Mouse (Mus musculus): Measurements from ENCODE around the gene Nr3c2. TPM values are rescaled to one million over a fixed set of nuclear protein-coding genes. Genes with fewer than 3 reads are reported as not detected.

Nr3c2 gene
- 5.0 and 6.0 TPM in 2 replicates for polyA plus RNA-seq (2015; fragmentation: Nextera tagmentation; extraction: Ambion mirVana)

GRCm38 (mm10) chr8:76899411-76900154 lies at the start of gene Nr3c2:
Nr3c2 (plus strand) TSS chr8:76899442.
- under 1% methylated on average over 33 of the region's 47 CpGs for WGBS
- peak within 1 kb of the TSS; percentile 42 for H3K9ac ChIP-seq
- no peak for ATAC-seq (ENCODE audit: insufficient number of reproducible peaks, low FRiP score, low TSS enrichment, low read depth)
- H3K9me3 ChIP-seq: no peaks in the 10 kb centered on the region
- peaks cover 44% of the 10 kb centered on the region for H3K27me3 ChIP-seq
- peak within 1 kb of the TSS; percentile 67 for H3K4me3 ChIP-seq
- H3K36me3 ChIP-seq: no peaks in the 10 kb centered on the region
- H3K27ac ChIP-seq: no peak within 1 kb of the TSS
- H3K4me1 ChIP-seq: peaks cover 33% of the 10 kb centered on the region
- peak within 1 kb of the TSS; percentile 99 for H3K4me2 ChIP-seq

- ATAC-seq (ENCODE audit: insufficient number of reproducible peaks, low FRiP score, low TSS enrichment, low read depth): no peak
Measured at GRCm38 (mm10) chr8:76858534-76858933, 40.7 kb upstream of the Nr3c2 start.

GRCm38 (mm10) chr8:76859709-76860108 lies 39.5 kb upstream of the Nr3c2 start:
- Histone ChIP-seq H3K9ac (no peak overlapping the region), H3K4me3 (no peak overlapping the region), H3K4me2 (no peak overlapping the region), H3K27me3 (no peaks in the 10 kb centered on the region), H3K4me1 (no peaks in the 10 kb centered on the region), H3K36me3 (no peaks in the 10 kb centered on the region), H3K27ac (no peak overlapping the region), H3K9me3 (no peaks in the 10 kb centered on the region)
- ATAC-seq (ENCODE audit: insufficient number of reproducible peaks, low FRiP score, low TSS enrichment, low read depth): no peak

More at GRCm38 (mm10) chr8:76858534-76858933, 40.7 kb upstream of the Nr3c2 start:
- WGBS: 74% methylated on average over 2 of the region's 2 CpGs
- Histone ChIP-seq H3K4me1 (no peaks in the 10 kb centered on the region), H3K9ac (no peak overlapping the region), H3K36me3 (no peaks in the 10 kb centered on the region), H3K4me2 (no peak overlapping the region), H3K27me3 (no peaks in the 10 kb centered on the region), H3K4me3 (no peak overlapping the region), H3K9me3 (no peaks in the 10 kb centered on the region), H3K27ac (no peak overlapping the region)

GRCm38 (mm10) chr8:76863066-76863465 lies 36.2 kb upstream of the Nr3c2 start:
- Histone ChIP-seq H3K36me3 (no peaks in the 10 kb centered on the region), H3K27me3 (no peaks in the 10 kb centered on the region), H3K9ac (no peak overlapping the region), H3K4me1 (no peaks in the 10 kb centered on the region), H3K27ac (no peak overlapping the region), H3K4me2 (no peak overlapping the region), H3K4me3 (no peak overlapping the region), H3K9me3 (no peaks in the 10 kb centered on the region)
- no peak for ATAC-seq (ENCODE audit: insufficient number of reproducible peaks, low FRiP score, low TSS enrichment, low read depth)
- 87% methylated on average over 1 of the region's 1 CpGs for WGBS

GRCm38 (mm10) chr8:76876809-76877208 lies 22.4 kb upstream of the Nr3c2 start:
- Histone ChIP-seq H3K27ac (no peak overlapping the region), H3K9me3 (no peaks in the 10 kb centered on the region), H3K9ac (no peak overlapping the region), H3K27me3 (no peaks in the 10 kb centered on the region), H3K4me1 (no peaks in the 10 kb centered on the region), H3K36me3 (no peaks in the 10 kb centered on the region), H3K4me3 (no peak overlapping the region), H3K4me2 (no peak overlapping the region)
- no peak for ATAC-seq (ENCODE audit: insufficient number of reproducible peaks, low FRiP score, low TSS enrichment, low read depth)
- 93% methylated on average over 2 of the region's 2 CpGs for WGBS

- no peaks in the 10 kb centered on the region for H3K36me3 ChIP-seq
- no peaks in the 10 kb centered on the region for H3K9me3 ChIP-seq
- no peak overlapping the region for H3K9ac ChIP-seq
- peaks cover 30% of the 10 kb centered on the region for H3K27me3 ChIP-seq
- WGBS: 1% methylated on average over 2 of the region's 2 CpGs
- no peak for ATAC-seq (ENCODE audit: insufficient number of reproducible peaks, low FRiP score, low TSS enrichment, low read depth)
- H3K4me3 ChIP-seq: no peak overlapping the region
- no peak overlapping the region for H3K4me2 ChIP-seq
- H3K4me1 ChIP-seq: peaks cover 28% of the 10 kb centered on the region
- H3K27ac ChIP-seq: no peak overlapping the region
Measured at GRCm38 (mm10) chr8:76897050-76897449, 2.2 kb upstream of the Nr3c2 start.

- H3K27ac ChIP-seq: no peak overlapping the region
- H3K36me3 ChIP-seq: no peaks in the 10 kb centered on the region
- peak overlapping the region; percentile 67 for H3K4me3 ChIP-seq
- ATAC-seq (ENCODE audit: insufficient number of reproducible peaks, low FRiP score, low TSS enrichment, low read depth): no peak
- peaks cover 33% of the 10 kb centered on the region for H3K4me1 ChIP-seq
- H3K9ac ChIP-seq: peak overlapping the region; percentile 42
- WGBS: under 1% methylated on average over 36 of the region's 60 CpGs
- no peaks in the 10 kb centered on the region for H3K9me3 ChIP-seq
- peaks cover 43% of the 10 kb centered on the region for H3K27me3 ChIP-seq
- H3K4me2 ChIP-seq: peak overlapping the region; percentile 99
Measured at GRCm38 (mm10) chr8:76898721-76899410, 376 bp upstream of the Nr3c2 start.

- H3K4me2 ChIP-seq: peak overlapping the region; percentile 99
- no peaks in the 10 kb centered on the region for H3K36me3 ChIP-seq
- ATAC-seq (ENCODE audit: insufficient number of reproducible peaks, low FRiP score, low TSS enrichment, low read depth): no peak
- H3K4me1 ChIP-seq: peaks cover 33% of the 10 kb centered on the region
- peak overlapping the region; percentile 47 for H3K9ac ChIP-seq
- no peak overlapping the region for H3K27ac ChIP-seq
- no peaks in the 10 kb centered on the region for H3K9me3 ChIP-seq
- under 1% methylated on average over 58 of the region's 58 CpGs for WGBS
- H3K27me3 ChIP-seq: peaks cover 46% of the 10 kb centered on the region
- H3K4me3 ChIP-seq: peak overlapping the region; percentile 67
Measured at GRCm38 (mm10) chr8:76900155-76901141, 1.2 kb downstream of the Nr3c2 start.

GRCm38 (mm10) chr8:76901430-76902204 lies 2.4 kb downstream of the Nr3c2 start:
- no peak overlapping the region for H3K27ac ChIP-seq

GRCm38 (mm10) chr8:76902205-76903078 lies 3.2 kb downstream of the Nr3c2 start:
- no peak for ATAC-seq (ENCODE audit: insufficient number of reproducible peaks, low FRiP score, low TSS enrichment, low read depth)
- Histone ChIP-seq H3K4me3 (peak overlapping the region; percentile 67), H3K4me1 (peaks cover 33% of the 10 kb centered on the region), H3K9me3 (no peaks in the 10 kb centered on the region), H3K4me2 (peak overlapping the region; percentile 99), H3K27ac (no peak overlapping the region), H3K9ac (peak overlapping the region; percentile 23; the same call in 1 of the 2 replicates), H3K27me3 (peaks cover 44% of the 10 kb centered on the region), H3K36me3 (no peaks in the 10 kb centered on the region)
- WGBS: under 1% methylated on average over 34 of the region's 35 CpGs

More at GRCm38 (mm10) chr8:76901430-76902204, 2.4 kb downstream of the Nr3c2 start:
- ATAC-seq (ENCODE audit: insufficient number of reproducible peaks, low FRiP score, low TSS enrichment, low read depth): peak; percentile 96
- peaks cover 46% of the 10 kb centered on the region for H3K27me3 ChIP-seq
- peak overlapping the region; percentile 99 for H3K4me2 ChIP-seq
- H3K9ac ChIP-seq: peak overlapping the region; percentile 23; the same call in 1 of the 2 replicates
- no peaks in the 10 kb centered on the region for H3K36me3 ChIP-seq
- peak overlapping the region; percentile 67 for H3K4me3 ChIP-seq
- under 1% methylated on average over 41 of the region's 41 CpGs for WGBS
- peaks cover 33% of the 10 kb centered on the region for H3K4me1 ChIP-seq
- no peaks in the 10 kb centered on the region for H3K9me3 ChIP-seq
